Mouse (Mus musculus) lung, postnatal 0 days (tissue): ENCODE data around the gene Atg7. TPM values are rescaled to one million over a fixed set of nuclear protein-coding genes. Genes with fewer than 3 reads are reported as not detected.

Experiments used
- ATAC-seq: fragments of 200-750 bp; cut with Nextera tagmentation; 2 replicates; pipeline ENCODE4 v1.8.0; 2017; ENCODE audit warnings: moderate library complexity
- DNase-seq: peaks from one replicate; pipeline ENCODE4 v3.0.0-alpha.2; 2016; ENCODE audit warnings: low spot score
- H3K27ac ChIP-seq: fragments of 300-500 bp; sonication (generic); 2 replicates; pipeline ENCODE4 v1.5.1; 2014; ENCODE audit warnings: antibody characterized with exemption, mild to moderate bottlenecking, low read length, mixed read lengths
- H3K27me3 ChIP-seq: fragments of 300-500 bp; sonication (generic); replicated peaks from 2 replicates; pipeline ENCODE4 v1.6.1; 2014; ENCODE audit warnings: low read length, mixed read lengths; ENCODE audit not compliant: insufficient read depth
- H3K36me3 ChIP-seq: fragments of 300-500 bp; sonication (generic); 2 replicates; pipeline ENCODE4 v1.6.1; 2014; ENCODE audit warnings: low read length, mixed read lengths; ENCODE audit not compliant: insufficient read depth
- H3K4me1 ChIP-seq: fragments of 300-500 bp; sonication (generic); 2 replicates; pipeline ENCODE4 v1.6.1; 2014; ENCODE audit warnings: antibody characterized with exemption, low read depth, low read length, mixed read lengths; ENCODE audit not compliant: insufficient read depth
- H3K4me2 ChIP-seq: fragments of 300-500 bp; sonication (generic); replicated peaks from 2 replicates; pipeline ENCODE4 v1.6.1; 2014; ENCODE audit warnings: low read depth, mild to moderate bottlenecking, low read length, moderate library complexity, mixed read lengths
- H3K4me3 ChIP-seq: fragments of 300-500 bp; sonication (generic); 2 replicates; pipeline ENCODE4 v1.5.1; 2014; ENCODE audit warnings: low read depth, low read length
- H3K9ac ChIP-seq: fragments of 300-500 bp; sonication (generic); replicated peaks from 2 replicates; pipeline ENCODE4 v1.6.1; 2014; ENCODE audit warnings: low read depth, mild to moderate bottlenecking
- H3K9me3 ChIP-seq: fragments of 300-500 bp; sonication (generic); 2 replicates; pipeline ENCODE4 v1.6.1; 2016; ENCODE audit warnings: low read length, mixed read lengths
- CTCF ChIP-seq: IDR thresholded peaks from 2 replicates; pipeline ENCODE4 v1.5.1; 2016; ENCODE audit warnings: antibody characterized with exemption, mild to moderate bottlenecking
- EP300 ChIP-seq: IDR thresholded peaks from 2 replicates; pipeline ENCODE4 v1.6.1; 2016; ENCODE audit warnings: antibody characterized with exemption, mild to moderate bottlenecking, control low read depth
- WGBS: fragments of 180-500 bp; shearing (Covaris S2); extraction: QIAGEN DNeasy Blood & Tissue Kit; methylation state at CpG from one replicate; pipeline ENCODE4 v1.1.7; 2014; 5-methylcytosine and 5-hydroxymethylcytosine counted together
- polyA plus RNA-seq: library from polyadenylated mRNA; unstranded; fragments of >200 nt; fragmentation: Nextera tagmentation; extraction: Ambion mirVana; gene quantifications from 2 replicates; pipeline ENCODE4 v1.2.1, GENCODE M21; 2015

Gene Atg7
- polyA plus RNA-seq, 1 experiment from 2014 or later = 18.4 TPM

DNA sequence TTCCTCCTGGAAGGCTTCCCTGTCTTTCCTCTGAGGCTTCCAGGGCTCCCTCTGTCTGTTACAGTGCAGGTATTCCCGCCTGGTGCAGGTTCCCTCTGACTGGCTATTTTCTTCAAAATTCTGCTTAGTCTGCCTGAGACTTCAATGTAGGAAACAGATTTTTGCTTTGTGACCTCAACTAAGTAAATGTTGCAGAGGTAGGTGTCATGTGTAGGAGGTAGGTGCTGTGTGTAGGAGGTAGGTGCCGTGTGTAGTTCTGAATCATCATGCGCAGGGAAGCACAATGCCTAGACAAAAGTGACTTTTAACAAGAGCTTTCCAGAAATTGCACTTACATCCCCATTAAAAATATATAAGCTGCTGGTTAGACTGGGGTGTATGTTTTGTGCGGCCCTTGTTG lies 128.6 kb downstream of the Atg7 start:
- no peak overlapping the region for H3K9ac ChIP-seq
- TF ChIP-seq EP300 (no peak), CTCF (no peak)
- WGBS = 89% methylated on average over 4 of the region's 4 CpGs
- no peak overlapping the region for H3K4me2 ChIP-seq
- no peak overlapping the region for H3K4me3 ChIP-seq
- H3K27me3 ChIP-seq = no peaks in the 10 kb centered on the region
- no peak for ATAC-seq
- no peak for DNase-seq
- H3K9me3 ChIP-seq = no peaks in the 10 kb centered on the region
- H3K4me1 ChIP-seq = no peaks in the 10 kb centered on the region
- H3K36me3 ChIP-seq = no peaks in the 10 kb centered on the region
- H3K27ac ChIP-seq = no peak overlapping the region

DNA sequence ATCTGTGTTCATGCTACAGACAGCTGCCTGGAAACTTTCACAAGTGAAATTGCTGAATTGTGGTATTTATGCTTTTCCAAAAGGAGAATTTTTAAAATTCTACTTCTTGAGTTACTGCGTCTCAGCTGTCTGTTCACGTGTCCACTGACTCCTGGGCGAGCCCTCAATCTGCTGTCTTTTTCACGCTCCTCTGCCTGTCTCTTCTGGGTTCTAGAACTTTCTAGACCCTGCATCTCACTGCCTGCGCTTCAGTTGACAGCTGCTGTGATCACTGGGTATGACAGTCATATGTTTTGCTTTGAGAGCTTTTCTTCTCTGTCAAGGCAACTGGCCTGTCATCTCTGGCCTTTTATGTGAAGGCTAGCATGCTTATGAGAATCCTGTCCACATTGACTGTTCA lies 132.3 kb downstream of the Atg7 start:
- no peak for ATAC-seq

DNA sequence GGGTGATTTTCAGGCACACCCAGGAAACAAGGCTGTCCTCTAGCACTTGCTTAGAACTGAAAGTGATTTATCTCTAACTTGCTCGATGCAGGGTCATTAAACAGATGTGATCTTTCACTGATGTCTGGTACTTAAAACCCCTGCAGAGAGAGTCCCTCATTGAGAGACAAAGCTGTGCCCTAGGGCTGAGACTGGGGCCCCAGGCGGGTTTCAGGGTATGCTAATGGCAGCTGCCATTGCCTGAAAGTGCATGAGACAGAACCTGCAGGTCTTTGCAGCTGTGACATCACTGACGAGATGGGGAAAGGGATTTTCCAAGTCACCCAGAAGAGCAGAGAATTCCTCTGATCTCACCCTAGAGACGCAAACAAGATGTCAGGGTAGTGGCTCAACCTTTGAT lies 135.0 kb downstream of the Atg7 start:
- no peaks in the 10 kb centered on the region for H3K36me3 ChIP-seq
- TF ChIP-seq CTCF (no peak), EP300 (no peak)
- 55% methylated on average over 4 of the region's 4 CpGs for WGBS
- ATAC-seq (no peak), DNase-seq (no peak)
- H3K27ac ChIP-seq = no peak overlapping the region
- H3K27me3 ChIP-seq = no peaks in the 10 kb centered on the region
- no peaks in the 10 kb centered on the region for H3K9me3 ChIP-seq
- no peak overlapping the region for H3K4me2 ChIP-seq
- no peak overlapping the region for H3K9ac ChIP-seq
- H3K4me1 ChIP-seq = no peaks in the 10 kb centered on the region
- H3K4me3 ChIP-seq = no peak overlapping the region

More for the DNA sequence above, 132.3 kb downstream of the Atg7 start:
- no peak for DNase-seq
- Histone ChIP-seq H3K4me3 (no peak overlapping the region), H3K4me1 (no peaks in the 10 kb centered on the region), H3K36me3 (no peaks in the 10 kb centered on the region), H3K9ac (no peak overlapping the region), H3K27me3 (no peaks in the 10 kb centered on the region), H3K9me3 (no peaks in the 10 kb centered on the region), H3K4me2 (no peak overlapping the region), H3K27ac (no peak overlapping the region)
- TF ChIP-seq CTCF (no peak), EP300 (no peak)
- WGBS = 85% methylated on average over 5 of the region's 5 CpGs

GRCm38 (mm10) chr6:114778650-114779049 lies 135.8 kb downstream of the Atg7 start:
- DNase-seq = no peak
- H3K4me3 ChIP-seq = no peak overlapping the region
- H3K9ac ChIP-seq = no peak overlapping the region
- TF ChIP-seq EP300 = no peak
- no peak for TF ChIP-seq CTCF
- H3K9me3 ChIP-seq = no peaks in the 10 kb centered on the region
- no peaks in the 10 kb centered on the region for H3K36me3 ChIP-seq
- no peaks in the 10 kb centered on the region for H3K4me1 ChIP-seq
- WGBS = 60% methylated on average over 8 of the region's 8 CpGs
- H3K4me2 ChIP-seq = no peak overlapping the region
- H3K27ac ChIP-seq = no peak overlapping the region
- H3K27me3 ChIP-seq = no peaks in the 10 kb centered on the region
- no peak for ATAC-seq

GRCm38 (mm10) chr6:114780583-114780982 lies 137.7 kb downstream of the Atg7 start:
- DNase-seq (no peak), ATAC-seq (no peak)
- TF ChIP-seq CTCF = no peak
- TF ChIP-seq EP300 = no peak
- no peak overlapping the region for H3K27ac ChIP-seq
- H3K36me3 ChIP-seq = no peaks in the 10 kb centered on the region
- no peak overlapping the region for H3K4me2 ChIP-seq
- H3K4me1 ChIP-seq = no peaks in the 10 kb centered on the region
- H3K27me3 ChIP-seq = no peaks in the 10 kb centered on the region
- H3K9ac ChIP-seq = no peak overlapping the region
- no peak overlapping the region for H3K4me3 ChIP-seq
- 78% methylated on average over 2 of the region's 2 CpGs for WGBS
- H3K9me3 ChIP-seq = no peaks in the 10 kb centered on the region

DNA sequence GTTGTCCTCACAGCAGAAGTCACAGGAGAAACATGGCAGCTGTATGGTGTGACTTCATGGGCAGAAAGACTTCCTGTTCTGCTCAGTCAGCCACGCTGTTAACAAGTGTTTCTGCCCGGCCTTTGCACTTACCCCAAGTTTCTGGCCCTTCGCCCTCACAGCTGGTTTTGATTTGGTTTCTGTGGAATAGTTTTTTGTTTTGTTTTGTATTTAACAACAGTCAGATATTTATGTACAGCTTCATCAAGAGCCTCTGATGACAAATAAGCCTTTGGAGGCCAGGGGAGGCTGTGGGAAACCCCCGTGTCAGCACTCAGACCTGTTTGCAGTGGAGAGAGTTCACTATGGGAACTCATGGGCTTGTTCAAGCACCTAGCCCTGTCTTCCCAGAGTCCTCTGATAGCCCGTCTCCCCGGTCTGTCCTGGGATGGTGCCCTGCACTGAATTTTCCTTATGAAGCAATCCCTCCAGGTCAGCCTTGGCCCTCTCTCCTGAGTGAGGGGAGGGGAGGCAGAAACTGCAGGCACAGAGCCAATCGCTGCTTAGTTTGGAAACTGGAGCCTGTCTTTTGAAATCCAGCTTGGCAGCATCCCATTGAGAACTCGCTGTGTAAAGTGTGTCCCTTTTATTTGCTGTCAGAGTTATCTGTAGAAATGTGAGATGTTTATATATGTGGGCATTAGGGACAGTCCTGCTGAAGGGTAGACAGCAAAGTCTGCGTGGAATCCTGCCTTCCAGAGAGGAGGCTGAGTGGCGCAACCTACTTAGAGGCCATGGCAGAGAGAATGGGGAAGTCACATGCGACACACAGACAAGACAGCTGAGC lies 138.7 kb downstream of the Atg7 start:
- Histone ChIP-seq H3K4me2 (no peak overlapping the region), H3K27me3 (no peaks in the 10 kb centered on the region), H3K9me3 (no peaks in the 10 kb centered on the region), H3K4me1 (no peaks in the 10 kb centered on the region), H3K27ac (peak overlapping the region; percentile 43), H3K9ac (no peak overlapping the region), H3K36me3 (no peaks in the 10 kb centered on the region), H3K4me3 (no peak overlapping the region)
- peak; percentile 88 for DNase-seq
- no peak for TF ChIP-seq CTCF
- TF ChIP-seq EP300 = no peak
- WGBS = 21% methylated on average over 11 of the region's 11 CpGs
- peak; percentile 85 for ATAC-seq
